Mouse (Mus musculus) bone marrow, adult 2 months (tissue): ENCODE data around the gene Olfr457.

Experiments used
- CTCF ChIP-seq: fragments of 200-500 bp; IDR thresholded peaks from 2 replicates; pipeline ENCODE4 v1.5.1; 2011; ENCODE audit warnings: low read length, control low read depth; ENCODE audit not compliant: control insufficient read depth, insufficient read depth
- POLR2A ChIP-seq: fragments of 200-500 bp; IDR thresholded peaks from 2 replicates; pipeline ENCODE4 v1.6.1; 2011; ENCODE audit warnings: low read depth, mild to moderate bottlenecking, control low read depth, low read length, borderline replicate concordance; ENCODE audit not compliant: control insufficient read depth

- TF ChIP-seq CTCF, result no peak
- TF ChIP-seq POLR2A, result no peak
Measured at GRCm38 (mm10) chr6:42435490-42435889, 40.6 kb downstream of the Olfr457 start.
